Mouse (Mus musculus): ENCODE results near the gene Lhx1.

The Lhx1 gene

GRCm38 (mm10) chr11:84525421-84526274 lies at the start of gene Lhx1:
TSS of gene Lhx1 (minus strand) at chr11:84525535.
- DNase-seq (ENCODE audit: low spot score in 2 of 2) = no peak

- no peak for DNase-seq (ENCODE audit: low spot score in 2 of 2)
Observed at GRCm38 (mm10) chr11:84574834-84575233, 49.5 kb upstream of the Lhx1 start.

GRCm38 (mm10) chr11:84573637-84574036 lies 48.3 kb upstream of the Lhx1 start:
- DNase-seq (ENCODE audit: low spot score in 2 of 2) = no peak

- DNase-seq (ENCODE audit: low spot score in 2 of 2) = no peak
Observed at GRCm38 (mm10) chr11:84570812-84571211, 45.5 kb upstream of the Lhx1 start.

- DNase-seq (ENCODE audit: low spot score in 2 of 2) = no peak
Observed at GRCm38 (mm10) chr11:84570392-84570791, 45.1 kb upstream of the Lhx1 start.

- DNase-seq (ENCODE audit: low spot score in 2 of 2) = no peak
Observed at GRCm38 (mm10) chr11:84569052-84569751, 43.9 kb upstream of the Lhx1 start.

GRCm38 (mm10) chr11:84568482-84568881 lies 43.1 kb upstream of the Lhx1 start:
- DNase-seq (ENCODE audit: low spot score in 2 of 2) = no peak

- DNase-seq (ENCODE audit: low spot score in 2 of 2) = no peak
Observed at GRCm38 (mm10) chr11:84566691-84567090, 41.4 kb upstream of the Lhx1 start.

GRCm38 (mm10) chr11:84565224-84565623 lies 39.9 kb upstream of the Lhx1 start:
- no peak for DNase-seq (ENCODE audit: low spot score in 2 of 2)

- no peak for DNase-seq (ENCODE audit: low spot score in 2 of 2)
Observed at GRCm38 (mm10) chr11:84563360-84563759, 38.0 kb upstream of the Lhx1 start.

GRCm38 (mm10) chr11:84562758-84563347 lies 37.5 kb upstream of the Lhx1 start:
- no peak for DNase-seq (ENCODE audit: low spot score in 2 of 2)

GRCm38 (mm10) chr11:84561546-84561945 lies 36.2 kb upstream of the Lhx1 start:
- DNase-seq (ENCODE audit: low spot score in 2 of 2) = no peak

GRCm38 (mm10) chr11:84553821-84554450 lies 28.6 kb upstream of the Lhx1 start:
- no peak for DNase-seq (ENCODE audit: low spot score in 2 of 2)

GRCm38 (mm10) chr11:84551296-84551695 lies 26.0 kb upstream of the Lhx1 start:
- DNase-seq (ENCODE audit: low spot score in 2 of 2) = no peak

GRCm38 (mm10) chr11:84549258-84549791 lies 24.0 kb upstream of the Lhx1 start:
- DNase-seq (ENCODE audit: low spot score in 2 of 2) = no peak

- no peak for DNase-seq (ENCODE audit: low spot score in 2 of 2)
Observed at GRCm38 (mm10) chr11:84548293-84548692, 23.0 kb upstream of the Lhx1 start.

GRCm38 (mm10) chr11:84539981-84540380 lies 14.6 kb upstream of the Lhx1 start:
- DNase-seq (ENCODE audit: low spot score in 2 of 2) = no peak

GRCm38 (mm10) chr11:84529797-84530703 lies 4.7 kb upstream of the Lhx1 start:
- DNase-seq (ENCODE audit: low spot score in 2 of 2) = no peak

GRCm38 (mm10) chr11:84529143-84529755 lies 3.9 kb upstream of the Lhx1 start:
- DNase-seq (ENCODE audit: low spot score in 2 of 2) = no peak
